Mouse (Mus musculus) midbrain, embryonic 16.5 days (tissue): Measurements from ENCODE around the gene Anxa9. TPM values are rescaled to one million over a fixed set of nuclear protein-coding genes. Genes with fewer than 3 reads are reported as not detected.
A peak's percentile ranks its signal among the peaks of the same experiment; 100 is the strongest.

Source experiments
- ATAC-seq: fragments of 200-750 bp; cut with Nextera tagmentation; 2 replicates; pipeline ENCODE4 v1.8.0; 2017; ENCODE audit warnings: moderate TSS enrichment
- H3K27ac ChIP-seq: fragments of 300-500 bp; sonication (generic); 2 replicates; pipeline ENCODE4 v1.5.1; 2014; ENCODE audit warnings: mild to moderate bottlenecking, low read length, mixed read lengths
- H3K27me3 ChIP-seq: fragments of 300-500 bp; sonication (generic); 2 replicates; pipeline ENCODE4 v1.6.1; 2014; ENCODE audit warnings: low read depth, low read length, mixed read lengths; ENCODE audit not compliant: control insufficient read depth, insufficient read depth
- H3K36me3 ChIP-seq: fragments of 300-500 bp; sonication (generic); 2 replicates; pipeline ENCODE4 v1.6.1; 2014; ENCODE audit warnings: mild to moderate bottlenecking, low read length, moderate library complexity, mixed read lengths; ENCODE audit not compliant: control insufficient read depth, insufficient read depth
- H3K4me1 ChIP-seq: fragments of 300-500 bp; sonication (generic); 2 replicates; pipeline ENCODE4 v1.6.1; 2014; ENCODE audit warnings: mild to moderate bottlenecking, low read length, mixed read lengths; ENCODE audit not compliant: control insufficient read depth, insufficient read depth
- H3K4me2 ChIP-seq: fragments of 300-500 bp; sonication (generic); 2 replicates; pipeline ENCODE4 v1.6.1; 2014; ENCODE audit warnings: mild to moderate bottlenecking, low read length, mixed read lengths
- H3K4me3 ChIP-seq: fragments of 300-500 bp; sonication (generic); 2 replicates; pipeline ENCODE4 v1.5.1; 2014; ENCODE audit warnings: low read depth, mild to moderate bottlenecking, low read length, moderate library complexity, mixed read lengths
- H3K9ac ChIP-seq: fragments of 300-500 bp; sonication (generic); 2 replicates; pipeline ENCODE4 v1.6.1; 2014; ENCODE audit warnings: low read depth, low read length, mixed read lengths
- H3K9me3 ChIP-seq: fragments of 300-500 bp; sonication (generic); replicated peaks from 2 replicates; pipeline ENCODE4 v1.6.1; 2014; ENCODE audit warnings: mild to moderate bottlenecking, low read length, mixed read lengths; ENCODE audit not compliant: control insufficient read depth, poor library complexity, severe bottlenecking
- WGBS: fragments of 180-500 bp; shearing (Covaris S2); extraction: QIAGEN DNeasy Blood & Tissue Kit; methylation state at CpG from one replicate; pipeline ENCODE4 v1.1.7; 2014; 5-methylcytosine and 5-hydroxymethylcytosine counted together
- polyA plus RNA-seq: library from polyadenylated mRNA; unstranded; fragments of >200 nt; fragmentation: Nextera tagmentation; extraction: Ambion mirVana; gene quantifications from 2 replicates; pipeline ENCODE4 v1.2.1, GENCODE M21; 2015

Anxa9 gene
- polyA plus RNA-seq, 1 experiment from 2014 or later: 0.23 TPM

DNA sequence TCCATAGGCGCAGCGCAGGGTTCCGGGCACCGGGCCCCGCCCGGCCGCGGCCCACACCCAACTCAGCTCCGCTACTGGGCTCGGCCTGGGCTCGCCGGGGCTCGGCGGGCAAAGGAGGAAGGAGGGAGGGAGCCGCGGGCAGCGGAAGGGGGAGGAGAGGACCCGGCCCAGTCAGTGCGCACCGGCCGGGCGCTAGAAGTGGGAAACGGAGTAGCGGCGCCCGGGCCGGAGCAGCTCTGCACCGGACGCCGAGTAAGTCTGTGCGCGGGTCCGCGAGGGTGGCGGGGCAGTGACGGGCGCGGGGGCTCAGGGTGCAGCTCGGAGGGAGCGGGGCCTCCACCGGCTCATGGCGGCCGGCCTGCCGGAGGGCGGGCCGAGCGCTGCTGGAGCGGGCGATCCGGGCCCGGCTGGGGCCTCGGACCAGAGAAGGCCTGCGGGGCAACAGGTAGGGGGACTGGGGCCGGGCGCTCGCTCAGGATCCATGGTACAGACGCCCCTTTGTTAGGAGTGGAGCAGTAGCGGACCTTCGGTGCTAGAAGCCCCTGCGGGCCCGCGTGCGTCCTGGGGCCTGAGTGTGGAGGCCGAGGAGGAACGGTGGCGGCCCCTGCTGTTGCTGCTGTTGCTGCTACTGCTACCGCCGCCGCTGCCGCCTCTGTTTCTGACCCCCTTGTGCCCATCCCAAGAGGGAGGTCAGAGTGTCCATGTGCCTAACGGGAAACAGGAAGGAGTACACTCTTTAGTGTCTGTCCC is 8.3 kb upstream of the Anxa9 start:
- no peaks in the 10 kb centered on the region for H3K36me3 ChIP-seq

DNA sequence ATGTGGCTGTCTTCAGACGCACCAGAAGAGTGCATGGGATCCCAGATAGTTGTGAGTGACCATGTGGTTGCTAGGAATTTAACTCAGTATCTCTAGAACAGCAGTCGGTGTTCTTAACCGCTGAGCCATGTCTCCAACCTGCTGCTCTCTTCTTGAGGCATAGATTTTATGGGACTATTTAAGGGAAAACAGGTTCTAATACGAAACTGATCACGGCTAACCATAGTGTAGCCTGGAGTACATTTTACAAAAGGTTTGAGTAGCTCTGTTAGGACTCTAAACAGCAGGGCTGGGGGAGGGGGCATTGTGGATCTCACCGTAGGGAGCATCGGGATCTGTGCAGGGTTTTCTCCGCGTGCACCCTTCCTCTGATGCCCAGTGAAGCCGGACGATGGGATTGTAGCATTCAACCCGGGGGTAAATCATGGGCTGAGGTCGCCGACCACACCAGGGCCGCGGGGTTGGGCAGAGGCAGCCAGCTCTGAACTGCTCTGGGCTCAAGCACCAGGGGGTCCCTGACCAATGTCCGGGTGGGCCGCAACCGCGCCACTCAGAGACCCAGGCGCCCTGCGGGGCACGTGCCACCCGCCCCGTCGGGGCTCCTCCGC is 7.6 kb upstream of the Anxa9 start, which contains the start of gene Cers2:
Gene Cers2 (plus strand): TSS at position 306 of the 608 bp plus-strand sequence.
- WGBS: 2% methylated on average over 17 of the region's 27 CpGs
- Histone ChIP-seq H3K27ac (peak within 1 kb of the TSS; percentile 86), H3K4me3 (peak within 1 kb of the TSS; percentile 63), H3K9ac (peak within 1 kb of the TSS; percentile 90), H3K36me3 (no peaks in the 10 kb centered on the region), H3K27me3 (no peaks in the 10 kb centered on the region), H3K4me1 (peaks cover 20% of the 10 kb centered on the region), H3K9me3 (no peaks in the 10 kb centered on the region), H3K4me2 (peak within 1 kb of the TSS; percentile 73)
- ATAC-seq: peak; percentile 33

More for the DNA sequence above, 8.3 kb upstream of the Anxa9 start:
- peak; percentile 91 for ATAC-seq
- H3K9me3 ChIP-seq: no peaks in the 10 kb centered on the region
- WGBS: under 1% methylated on average over 47 of the region's 71 CpGs
- H3K4me2 ChIP-seq: peak overlapping the region; percentile 73
- peak overlapping the region; percentile 63 for H3K4me3 ChIP-seq
- no peaks in the 10 kb centered on the region for H3K27me3 ChIP-seq
- H3K4me1 ChIP-seq: peaks cover 20% of the 10 kb centered on the region
- H3K27ac ChIP-seq: peak overlapping the region; percentile 86
- H3K9ac ChIP-seq: peak overlapping the region; percentile 90

DNA sequence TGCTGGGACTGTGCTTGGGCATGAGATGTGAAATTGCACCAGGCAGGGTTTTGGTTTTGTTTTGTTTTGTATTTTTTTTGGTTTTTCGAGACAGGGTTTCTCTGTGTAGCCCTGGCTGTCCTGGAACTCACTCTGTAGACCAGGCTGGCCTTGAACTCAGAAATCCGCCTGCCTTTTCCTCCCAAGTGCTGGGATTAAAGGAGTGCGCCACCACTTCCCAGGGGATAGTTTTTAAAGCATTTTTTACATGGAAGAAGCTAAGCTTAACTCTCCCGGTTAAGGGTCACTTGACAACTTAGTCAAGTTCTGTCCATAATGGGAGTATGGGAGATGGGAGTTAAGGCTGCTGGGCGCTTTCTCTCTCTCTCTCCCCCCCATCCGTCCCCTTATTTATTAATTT is 7.1 kb upstream of the Anxa9 start:
- WGBS: 58% methylated on average over 6 of the region's 6 CpGs
- Histone ChIP-seq H3K9ac (peak overlapping the region; percentile 90; the same call in 1 of the 2 replicates), H3K4me2 (peak overlapping the region; percentile 73), H3K9me3 (no peaks in the 10 kb centered on the region), H3K36me3 (no peaks in the 10 kb centered on the region), H3K27ac (peak overlapping the region; percentile 86; the same call in 1 of the 2 replicates), H3K4me1 (peaks cover 20% of the 10 kb centered on the region), H3K4me3 (peak overlapping the region; percentile 63), H3K27me3 (no peaks in the 10 kb centered on the region)
- ATAC-seq: no peak

DNA sequence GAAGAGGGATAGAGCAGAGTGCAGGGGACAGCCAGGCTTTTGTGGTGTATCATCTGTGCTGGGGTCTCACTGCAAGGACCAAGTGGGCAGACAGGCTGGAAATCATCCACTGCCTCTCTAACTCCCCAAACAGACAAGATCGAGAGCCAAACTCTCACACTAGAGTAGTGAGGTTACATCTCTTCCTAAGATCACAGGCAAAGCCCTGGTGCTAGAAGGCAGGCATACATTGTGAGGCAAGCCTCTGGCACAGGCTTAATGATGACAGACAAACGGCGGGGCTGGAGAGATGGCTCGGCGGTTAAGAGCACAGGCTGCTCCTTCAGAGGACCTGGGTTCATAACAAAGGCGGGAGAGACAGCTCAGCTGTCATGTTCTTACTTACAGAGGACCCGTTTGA is 6.5 kb upstream of the Anxa9 start:
- Histone ChIP-seq H3K4me2 (no peak overlapping the region), H3K27me3 (no peaks in the 10 kb centered on the region), H3K27ac (no peak overlapping the region), H3K4me1 (peaks cover 16% of the 10 kb centered on the region), H3K4me3 (no peak overlapping the region), H3K36me3 (no peaks in the 10 kb centered on the region), H3K9ac (no peak overlapping the region; the same call in 1 of the 2 replicates), H3K9me3 (no peaks in the 10 kb centered on the region)
- no peak for ATAC-seq
- WGBS: 43% methylated on average over 7 of the region's 7 CpGs

DNA sequence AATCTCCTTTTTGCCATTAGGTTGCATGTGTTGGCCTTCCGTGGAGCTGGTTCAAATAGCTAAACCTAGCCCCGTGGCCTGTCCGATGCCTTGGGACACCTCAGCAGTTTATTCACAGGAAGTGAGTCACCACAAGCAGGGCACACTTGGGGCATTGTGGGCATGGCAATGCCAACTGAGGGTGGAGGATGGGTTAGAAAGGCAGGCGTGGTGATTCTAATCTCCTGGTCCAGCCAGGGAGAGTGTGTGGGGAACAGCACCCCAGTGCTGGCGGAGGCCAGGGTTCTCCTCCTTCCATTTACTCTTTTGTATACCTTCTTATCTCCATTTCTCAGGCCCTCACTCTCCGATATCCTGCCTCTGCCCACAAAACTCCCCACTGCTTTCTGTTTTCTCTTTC is 5.6 kb upstream of the Anxa9 start:
- H3K9ac ChIP-seq: no peak overlapping the region
- peaks cover 11% of the 10 kb centered on the region for H3K4me1 ChIP-seq
- H3K9me3 ChIP-seq: no peaks in the 10 kb centered on the region
- no peaks in the 10 kb centered on the region for H3K36me3 ChIP-seq
- ATAC-seq: no peak
- H3K27ac ChIP-seq: no peak overlapping the region
- H3K27me3 ChIP-seq: no peaks in the 10 kb centered on the region
- H3K4me3 ChIP-seq: no peak overlapping the region
- 84% methylated on average over 6 of the region's 6 CpGs for WGBS
- H3K4me2 ChIP-seq: no peak overlapping the region

DNA sequence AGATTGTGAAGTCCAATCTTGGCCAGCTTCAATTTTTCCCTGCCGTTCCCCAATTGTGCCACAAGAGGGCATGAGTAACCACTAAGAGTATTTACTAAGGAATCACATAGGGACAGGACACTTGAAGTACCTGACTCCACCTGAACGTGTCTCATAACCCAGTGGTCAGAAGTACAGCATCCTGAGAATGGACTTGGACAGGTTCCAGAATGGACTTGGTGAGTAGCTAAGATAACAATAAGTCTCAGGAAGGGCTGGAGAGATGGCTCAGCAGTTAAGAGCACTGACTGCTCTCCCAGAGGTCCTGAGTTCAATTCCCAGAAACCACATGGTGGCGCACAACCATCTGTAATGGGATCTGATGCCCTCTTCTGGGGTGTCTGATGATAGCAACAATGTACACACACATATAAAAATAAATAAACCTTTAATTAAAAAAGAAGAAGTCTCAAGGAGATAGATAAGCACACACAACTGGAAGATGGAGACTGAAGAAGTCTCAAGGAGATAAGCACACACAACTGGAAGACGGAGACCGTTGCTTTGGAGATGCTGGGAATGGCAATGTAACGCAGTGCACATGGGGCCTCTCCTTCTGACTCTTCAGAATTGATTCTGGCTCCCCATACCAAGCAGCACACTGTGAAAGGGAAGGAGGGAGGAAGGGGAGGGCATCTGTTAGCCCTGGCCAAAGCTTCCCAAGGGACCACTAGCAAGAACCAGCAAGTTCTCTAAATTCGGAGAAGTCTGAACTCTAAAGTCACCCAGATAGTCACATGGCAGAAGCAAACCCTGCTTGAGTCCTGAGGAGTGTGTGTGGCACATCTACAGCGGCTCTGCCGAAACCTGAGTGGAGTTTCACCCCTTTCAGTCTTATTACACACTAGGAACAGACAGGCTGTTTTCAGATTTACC is 4.2 kb upstream of the Anxa9 start:
- Histone ChIP-seq H3K27ac (no peak overlapping the region), H3K4me3 (no peak overlapping the region), H3K36me3 (no peaks in the 10 kb centered on the region), H3K9me3 (no peaks in the 10 kb centered on the region), H3K4me1 (peaks cover 4% of the 10 kb centered on the region), H3K27me3 (no peaks in the 10 kb centered on the region), H3K9ac (no peak overlapping the region), H3K4me2 (no peak overlapping the region)
- ATAC-seq: no peak
- WGBS: 67% methylated on average over 9 of the region's 9 CpGs

DNA sequence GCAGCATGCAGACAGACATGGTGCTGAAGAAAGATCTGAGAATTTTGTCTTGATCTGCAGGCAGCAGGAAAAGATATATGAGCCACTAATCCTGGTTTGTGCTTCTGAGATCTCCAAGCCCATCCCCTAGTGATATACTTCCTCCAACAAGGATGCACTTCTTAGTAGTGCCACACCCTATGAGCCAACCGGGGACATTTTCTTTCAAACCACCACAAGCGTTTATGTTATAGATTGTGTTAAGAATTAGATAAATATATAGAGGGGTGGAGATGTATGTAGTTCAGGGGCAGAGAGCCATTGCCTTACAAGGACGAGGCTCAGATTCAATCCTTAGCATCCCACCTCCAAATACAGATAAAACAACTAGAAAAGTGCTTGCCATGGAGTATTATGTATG is 3.5 kb upstream of the Anxa9 start:
- ATAC-seq: no peak
- no peak overlapping the region for H3K9ac ChIP-seq

DNA sequence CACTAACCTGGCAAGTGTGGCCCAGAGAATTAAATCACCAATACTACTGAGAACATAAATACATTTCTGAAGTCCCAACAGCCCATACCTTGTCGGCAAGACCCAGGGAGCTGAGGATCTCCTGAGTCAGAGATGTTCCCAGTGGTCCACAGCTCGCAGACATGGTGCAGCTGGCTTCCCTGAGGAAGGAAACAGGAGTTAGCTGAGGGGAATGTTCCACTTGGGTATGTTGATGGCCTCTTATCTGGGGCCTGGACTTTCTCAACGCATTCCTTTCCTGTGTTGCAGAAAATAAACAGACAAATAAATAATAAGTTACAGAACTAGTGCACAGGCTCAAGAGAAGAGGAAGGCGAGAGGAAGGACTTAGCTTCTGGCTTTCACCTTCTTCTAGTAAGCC is 732 bp downstream of the Anxa9 start:
- Histone ChIP-seq H3K36me3 (no peaks in the 10 kb centered on the region), H3K4me1 (no peaks in the 10 kb centered on the region), H3K4me2 (no peak overlapping the region), H3K27ac (no peak overlapping the region), H3K4me3 (no peak overlapping the region), H3K9ac (no peak overlapping the region), H3K27me3 (no peaks in the 10 kb centered on the region), H3K9me3 (no peaks in the 10 kb centered on the region)
- 91% methylated on average over 4 of the region's 4 CpGs for WGBS
- no peak for ATAC-seq

More for the DNA sequence above, 3.5 kb upstream of the Anxa9 start:
- no peak overlapping the region for H3K27ac ChIP-seq
- H3K36me3 ChIP-seq: no peaks in the 10 kb centered on the region
- H3K4me1 ChIP-seq: no peaks in the 10 kb centered on the region
- no peaks in the 10 kb centered on the region for H3K9me3 ChIP-seq
- 77% methylated on average over 3 of the region's 3 CpGs for WGBS
- no peak overlapping the region for H3K4me2 ChIP-seq
- H3K27me3 ChIP-seq: no peaks in the 10 kb centered on the region
- no peak overlapping the region for H3K4me3 ChIP-seq
